Mouse (Mus musculus) bone marrow, adult 2 months (tissue): ENCODE data around the gene Colgalt1.

Experiments
- CTCF ChIP-seq: fragments of 200-500 bp; IDR thresholded peaks from 2 replicates; pipeline ENCODE4 v1.5.1; 2011; ENCODE audit warnings: low read length, control low read depth; ENCODE audit not compliant: control insufficient read depth, insufficient read depth
- POLR2A ChIP-seq: fragments of 200-500 bp; IDR thresholded peaks from 2 replicates; pipeline ENCODE4 v1.6.1; 2011; ENCODE audit warnings: low read depth, mild to moderate bottlenecking, control low read depth, low read length, borderline replicate concordance; ENCODE audit not compliant: control insufficient read depth

GRCm38 (mm10) chr8:71592374-71593170 lies 18.2 kb upstream of the Colgalt1 start:
- TF ChIP-seq CTCF (no peak; the same call in 1 of the 2 replicates), POLR2A (no peak)
